Mouse (Mus musculus) lung, adult 2 months (tissue): ENCODE results near the gene Bsg.

Experiments
- CTCF ChIP-seq: fragments of 200-500 bp; IDR thresholded peaks from 2 replicates; pipeline ENCODE4 v1.5.1; 2011; ENCODE audit warnings: mild to moderate bottlenecking, low read length, control low read depth; ENCODE audit not compliant: insufficient read depth
- POLR2A ChIP-seq: fragments of 200-500 bp; IDR thresholded peaks from 2 replicates; pipeline ENCODE4 v1.6.1; 2011; ENCODE audit warnings: low read depth, mild to moderate bottlenecking, control low read depth, low read length, borderline replicate concordance; ENCODE audit errors: extremely low read depth

DNA sequence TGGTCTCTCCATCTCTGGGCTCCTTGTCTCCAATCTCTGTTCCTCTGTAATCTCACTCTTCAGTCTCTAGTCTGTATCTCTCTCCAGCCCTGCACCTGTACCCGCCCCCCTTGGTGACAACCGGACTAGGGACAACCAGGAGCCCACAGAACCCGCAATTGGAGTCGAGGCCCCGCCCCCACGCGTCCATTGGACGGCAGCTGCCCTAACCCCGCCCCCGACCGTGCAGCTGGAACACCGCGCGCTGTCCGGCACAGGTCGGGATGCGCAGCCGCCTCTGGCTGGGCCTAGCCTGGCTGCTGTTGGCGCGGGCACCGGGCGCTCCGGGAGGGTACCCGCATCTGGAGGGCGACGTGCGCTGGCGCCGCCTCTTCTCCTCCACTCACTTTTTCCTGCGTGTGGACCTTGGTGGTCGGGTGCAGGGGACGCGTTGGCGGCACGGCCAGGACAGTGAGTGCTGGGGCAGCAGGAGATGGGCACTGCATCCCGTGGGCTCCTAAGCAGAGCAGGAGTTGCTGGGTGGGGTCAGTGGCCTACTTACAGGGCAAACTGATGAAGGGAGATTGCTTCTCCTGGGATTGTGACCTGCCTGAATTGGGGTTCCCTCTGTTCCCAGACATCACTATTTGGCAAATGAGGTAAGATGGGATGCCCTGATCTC, 50.7 kb downstream of the Bsg start, which contains the start of gene Fgf22:
- TF ChIP-seq CTCF (no peak), POLR2A (no peak)
